Mouse (Mus musculus) T-helper 2 cell (primary cell): ENCODE measurements around the gene Angel2.

Experiments used
- in situ Hi-C: fragments of 300-600 bp; cut with MboI, MseI; formaldehyde crosslinking; loops from one replicate; pipeline ENCODE4 v1.15.1; 2025; ENCODE audit warnings: high pct_unique_total_duplicates

Gene Angel2

DNA sequence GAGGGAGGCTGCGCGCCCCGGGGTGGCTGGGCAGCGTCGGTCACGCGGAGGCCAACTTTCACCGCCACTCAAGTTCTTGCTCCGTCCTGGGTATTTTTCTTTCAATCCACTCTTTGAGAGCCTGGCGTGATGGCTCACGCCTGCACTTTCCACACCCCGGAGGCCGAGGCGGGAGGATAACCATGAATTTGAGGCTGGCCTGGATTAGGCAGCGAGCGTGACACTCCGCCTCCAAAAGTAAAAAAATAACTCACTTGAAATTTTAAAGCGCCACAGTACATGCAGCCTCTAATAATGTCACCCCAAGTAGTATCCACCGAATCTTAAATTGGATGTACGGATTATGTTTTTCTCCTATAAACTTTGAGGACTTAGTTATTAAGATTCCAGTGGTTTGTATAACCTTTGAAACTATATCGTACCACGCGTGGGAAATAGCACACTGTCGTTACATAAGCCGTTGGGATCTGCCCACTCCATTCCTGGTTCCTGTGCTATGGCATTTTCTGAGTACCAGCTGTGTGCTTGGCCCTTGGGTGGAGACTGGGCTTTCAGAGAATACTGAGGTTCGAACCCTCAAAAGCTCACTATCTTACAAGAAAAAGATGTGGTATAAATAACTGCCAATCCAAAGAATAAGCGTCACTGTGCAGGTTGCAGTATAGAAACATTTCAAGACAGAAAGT lies 4.2 kb downstream of the Angel2 start:
- in situ Hi-C loops = no loop called here

DNA sequence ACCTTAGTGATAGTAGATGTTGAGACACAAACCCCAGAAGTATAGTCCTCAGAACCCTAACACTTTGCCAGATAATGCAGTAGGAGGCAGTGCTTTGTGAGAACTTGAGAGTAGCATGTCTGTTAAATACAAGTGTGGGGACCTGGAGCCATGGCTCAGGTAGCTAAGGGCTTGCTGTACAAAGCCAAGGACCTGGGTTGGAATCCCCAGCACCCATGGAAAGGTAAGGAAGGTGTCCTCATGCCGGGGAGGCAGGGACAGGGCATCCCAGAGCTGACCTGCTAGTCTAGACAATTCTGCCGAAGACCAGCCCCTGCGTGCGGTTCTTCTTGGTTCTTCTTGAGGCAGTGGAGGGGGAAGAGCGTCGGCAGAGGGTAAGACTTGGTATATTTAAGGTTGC lies 5.3 kb downstream of the Angel2 start:
- in situ Hi-C loops = no loop called here

GRCm38 (mm10) chr1:190939803-190940202 lies 14.9 kb downstream of the Angel2 start:
- in situ Hi-C loops = no loop called here

GRCm38 (mm10) chr1:190944109-190944760 lies 19.3 kb downstream of the Angel2 start:
- in situ Hi-C loops = no loop called here

DNA sequence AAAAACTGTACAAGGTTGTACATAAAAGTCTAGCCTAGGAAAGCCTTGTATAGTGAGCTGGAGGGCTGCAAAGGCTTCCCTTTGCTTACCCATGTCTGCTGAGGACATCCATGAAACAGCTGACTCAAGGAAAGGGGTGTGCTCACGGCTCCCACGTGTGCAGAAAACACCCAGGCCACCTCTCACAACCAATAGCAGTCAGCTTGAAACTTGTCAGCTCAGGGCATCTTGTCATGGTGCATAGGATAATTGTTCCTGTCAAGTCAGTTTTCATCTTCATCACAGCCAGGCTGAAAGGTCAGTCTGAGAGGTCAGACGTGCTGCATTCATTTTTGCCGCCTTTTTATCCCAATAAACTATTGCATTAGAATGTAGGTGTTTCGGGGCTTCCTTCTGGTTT lies 23.1 kb downstream of the Angel2 start:
- in situ Hi-C loops = no loop called here

GRCm38 (mm10) chr1:190948439-190948838 lies 23.5 kb downstream of the Angel2 start:
- in situ Hi-C loops = no loop called here

DNA sequence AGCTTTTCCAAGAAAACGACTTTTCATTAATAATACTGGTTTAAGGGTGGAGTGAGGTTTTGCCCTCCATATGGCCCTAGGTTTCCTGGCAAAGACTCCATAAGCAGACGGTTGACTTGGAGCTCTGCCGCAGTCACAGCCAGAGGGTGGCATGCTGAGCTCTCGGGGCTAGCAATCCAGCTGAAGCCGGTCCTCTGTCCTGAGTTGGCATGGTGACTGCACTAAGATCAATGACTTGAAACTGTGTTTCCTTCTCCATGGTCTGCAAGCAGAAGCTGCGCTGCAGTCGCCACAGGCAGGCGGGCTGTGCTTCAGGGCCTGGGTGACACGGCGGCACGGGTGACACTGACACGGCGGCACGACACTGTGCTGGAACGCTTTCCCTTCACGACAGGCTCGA lies 23.9 kb downstream of the Angel2 start:
- in situ Hi-C loops = no loop called here

- in situ Hi-C loops = loop anchor here (5.0 kb wide), 1 partner anchor 41 kb away; no protein-coding TSS in a partner anchor
Measured at GRCm38 (mm10) chr1:190951014-190951413, 26.1 kb downstream of the Angel2 start.

DNA sequence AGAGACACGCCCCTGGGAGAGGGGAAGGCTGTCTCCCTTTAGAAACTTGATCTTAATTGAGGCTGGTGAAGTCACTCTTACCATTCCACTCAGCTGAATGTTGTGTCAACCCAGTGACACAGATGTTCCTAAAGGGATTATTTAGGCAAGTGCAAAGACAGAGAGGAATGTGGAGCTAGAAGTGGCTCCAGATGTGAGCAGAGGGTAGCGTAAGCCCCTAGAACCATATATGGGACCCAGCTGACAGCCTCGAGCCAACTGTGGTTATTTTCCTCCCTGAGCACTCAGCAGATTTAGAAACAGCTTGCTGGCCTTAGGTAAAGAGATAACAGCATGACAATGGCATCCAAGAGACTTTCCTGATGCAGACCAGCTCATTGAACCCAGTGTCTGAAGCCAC lies 28.1 kb downstream of the Angel2 start:
- in situ Hi-C loops = loop anchor here (5.0 kb wide), 1 partner anchor 39 kb away; no protein-coding TSS in a partner anchor

DNA sequence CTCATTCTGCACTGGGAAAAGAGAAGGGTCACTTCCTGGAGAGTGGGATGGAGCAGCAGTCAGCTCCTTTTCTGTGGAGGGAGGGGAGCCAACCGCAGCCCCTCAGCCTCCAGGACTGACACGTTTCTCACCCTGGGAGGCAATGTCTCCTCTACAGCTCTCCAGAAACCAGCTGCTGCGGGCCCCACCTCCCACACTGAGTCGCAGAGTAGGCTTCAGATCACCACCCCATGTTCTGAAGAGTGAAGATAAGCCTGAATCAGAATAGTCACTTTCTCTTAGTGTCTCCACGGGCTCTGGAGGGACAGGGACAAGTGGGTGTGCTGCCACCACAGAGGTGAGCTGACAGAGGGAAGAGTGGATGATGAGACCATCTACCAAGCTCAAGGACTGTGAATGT lies 33.9 kb downstream of the Angel2 start:
- in situ Hi-C loops = no loop called here

DNA sequence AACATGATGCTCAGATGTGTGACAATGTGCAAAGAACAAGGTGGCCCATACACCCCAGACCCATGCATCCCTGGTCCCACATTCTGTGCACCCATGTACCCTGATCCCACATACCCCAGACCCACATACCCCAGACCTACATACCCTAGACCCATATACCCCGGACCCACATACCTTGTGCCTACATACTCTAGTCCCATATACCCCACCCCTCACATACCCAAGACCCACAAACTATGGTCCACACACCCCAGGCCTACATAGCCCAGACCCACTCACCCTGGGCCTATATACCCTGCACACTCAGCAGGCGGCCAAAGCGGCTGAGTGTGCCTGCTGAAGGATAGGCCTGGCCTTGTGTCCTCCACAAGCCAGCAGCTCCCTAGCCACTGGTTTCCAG lies 37.8 kb downstream of the Angel2 start:
- in situ Hi-C loops = no loop called here

DNA sequence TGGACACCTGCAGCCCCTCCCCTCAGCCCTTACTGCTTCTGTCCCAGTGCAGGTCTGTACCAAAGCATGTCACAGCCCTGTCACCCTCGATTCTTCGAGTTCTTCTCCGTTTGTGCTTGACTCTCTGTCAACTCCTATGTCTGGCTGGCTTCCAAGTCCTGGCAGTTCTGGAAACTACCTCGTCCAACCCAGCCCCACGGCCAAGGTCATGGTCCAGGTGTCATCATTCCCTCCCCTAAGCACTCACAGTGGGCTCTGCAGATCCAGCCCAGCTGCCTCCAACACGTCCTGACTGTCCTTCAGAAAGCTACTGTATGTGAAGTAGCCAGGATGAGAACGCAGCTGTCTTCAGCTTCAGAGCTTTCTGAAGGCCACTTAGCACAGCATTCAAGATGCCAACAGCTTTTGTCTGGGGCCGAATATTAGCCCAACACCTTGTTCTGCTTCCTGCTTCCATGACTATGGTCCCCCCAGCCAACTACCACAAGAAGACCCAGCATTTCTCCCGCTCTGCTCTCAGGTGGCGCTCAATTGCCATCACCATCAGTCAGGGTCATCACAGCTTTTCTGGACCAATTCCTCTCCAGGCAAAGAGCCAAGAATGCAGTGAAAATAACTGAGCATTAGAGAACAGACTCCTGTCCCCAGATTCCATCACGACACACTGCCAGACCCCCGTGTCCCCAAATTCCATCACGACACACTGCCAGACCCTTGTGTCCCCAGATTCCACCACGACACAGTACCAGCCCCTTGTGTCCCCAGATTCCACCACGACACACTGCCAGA lies 40.3 kb downstream of the Angel2 start:
- in situ Hi-C loops = no loop called here

DNA sequence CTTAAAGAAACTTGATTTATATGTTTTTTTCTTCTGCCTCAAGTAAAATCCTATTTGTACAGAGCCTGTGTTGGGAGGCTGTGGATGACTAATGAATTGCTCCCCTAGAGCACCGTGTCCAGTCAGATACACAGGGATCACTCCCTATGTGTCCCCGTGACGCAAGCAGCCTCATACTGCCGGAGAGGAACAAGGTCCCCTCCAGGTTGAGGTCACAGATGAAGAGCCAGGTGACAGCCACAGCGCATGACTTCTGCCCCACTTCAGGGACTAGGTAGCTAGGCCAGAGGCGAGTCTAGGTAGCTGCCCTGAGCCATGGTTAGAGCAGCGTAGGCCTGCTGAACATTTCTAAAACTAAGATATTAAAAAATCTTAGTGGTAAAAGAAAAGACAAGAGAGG lies 43.1 kb downstream of the Angel2 start:
- in situ Hi-C loops = no loop called here

GRCm38 (mm10) chr1:190971708-190972610 lies 47.0 kb downstream of the Angel2 start:
- in situ Hi-C loops = no loop called here

DNA sequence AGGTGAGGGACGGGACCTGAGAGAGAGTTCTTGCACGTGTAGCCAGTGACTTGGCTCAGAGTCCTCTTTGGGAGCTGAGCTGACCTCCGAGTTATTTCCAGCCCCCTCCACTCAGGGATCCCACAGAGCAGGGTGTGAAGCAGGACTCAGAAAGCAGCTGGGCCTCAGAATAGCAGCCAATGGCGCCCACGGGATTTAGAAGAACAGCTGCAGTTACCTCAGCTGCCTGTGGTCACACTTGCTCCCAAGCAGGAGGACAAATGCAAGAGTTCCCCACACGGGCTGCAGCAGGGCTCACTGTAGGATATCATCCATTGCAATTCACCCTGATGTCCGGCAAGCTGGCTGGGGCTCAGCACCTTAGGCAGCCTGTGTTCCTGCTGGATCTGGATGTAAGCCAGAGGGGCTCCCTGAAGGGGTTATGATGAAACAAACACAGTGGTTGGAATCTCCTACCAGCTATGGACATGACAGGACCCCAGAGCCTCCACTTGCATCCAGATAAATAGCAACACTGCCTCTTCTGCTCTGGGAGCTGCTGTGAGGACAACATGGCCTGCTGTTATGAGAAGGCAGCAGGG lies 47.8 kb downstream of the Angel2 start:
- in situ Hi-C loops = no loop called here

DNA sequence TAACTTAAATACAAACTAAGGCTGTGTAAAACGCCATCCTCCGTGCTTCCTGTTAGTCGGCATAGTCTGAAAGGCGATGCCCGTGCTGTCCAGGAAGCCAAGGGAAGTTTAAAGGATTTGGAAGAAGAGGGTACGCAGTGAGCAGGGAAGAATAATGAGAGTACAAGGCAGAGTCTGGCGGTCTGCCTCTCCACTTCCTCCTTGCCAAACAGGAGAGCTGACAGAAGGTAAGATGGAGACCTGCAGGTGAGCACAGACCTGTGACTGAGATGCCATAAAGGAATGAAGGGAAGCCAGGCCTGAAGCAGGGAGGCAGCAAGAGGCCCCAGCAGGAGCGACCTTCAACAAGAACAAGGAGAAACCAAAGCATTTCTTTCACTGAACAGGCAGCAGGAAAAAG lies 49.3 kb downstream of the Angel2 start:
- in situ Hi-C loops = no loop called here

GRCm38 (mm10) chr1:190974833-190975232 lies 49.9 kb downstream of the Angel2 start:
- in situ Hi-C loops = no loop called here

GRCm38 (mm10) chr1:190976887-190977573 lies 52.1 kb downstream of the Angel2 start:
- in situ Hi-C loops = no loop called here

- in situ Hi-C loops = no loop called here
Measured at GRCm38 (mm10) chr1:190978001-190978400, 53.1 kb downstream of the Angel2 start.

GRCm38 (mm10) chr1:190978511-190979073 lies 53.7 kb downstream of the Angel2 start:
- in situ Hi-C loops = no loop called here
